Mouse (Mus musculus): ENCODE data around the gene Fbxo36. TPM values are rescaled to one million over a fixed set of nuclear protein-coding genes. Genes with fewer than 3 reads are reported as not detected.

The Fbxo36 gene
- 9.2 and 10.3 TPM in 2 replicates for polyA plus RNA-seq (2016; fragmentation: Nextera tagmentation; extraction: Ambion mirVana)

- H3K4me3 ChIP-seq: peak within 1 kb of the TSS; percentile 92
- peak within 1 kb of the TSS; percentile 98 for H3K27ac ChIP-seq (replicated peaks)
- H3K36me3 ChIP-seq: peaks cover 4% of the 10 kb centered on the region; the same call in 1 of the 2 replicates
- H3K4me2 ChIP-seq (replicated peaks): peak within 1 kb of the TSS; percentile 61
- H3K9ac ChIP-seq (replicated peaks): peak within 1 kb of the TSS; percentile 95
- H3K27me3 ChIP-seq: no peaks in the 10 kb centered on the region
- peaks cover 19% of the 10 kb centered on the region for H3K4me1 ChIP-seq
- H3K9me3 ChIP-seq: no peaks in the 10 kb centered on the region
- WGBS: under 1% methylated on average over 30 of the region's 54 CpGs
- ATAC-seq (ENCODE audit: low FRiP score, low read depth): peak; percentile 91
Observed at GRCm38 (mm10) chr1:84839309-84840017, at the start of gene Fbxo36. Gene Fbxo36, plus strand, starts transcription at chr1:84839841.

- Histone ChIP-seq H3K4me1 (no peaks in the 10 kb centered on the region), H3K27me3 (no peaks in the 10 kb centered on the region), H3K36me3 (peaks cover 51% of the 10 kb centered on the region), H3K27ac (replicated peaks) (no peak overlapping the region), H3K4me3 (no peak overlapping the region), H3K9me3 (no peaks in the 10 kb centered on the region), H3K9ac (replicated peaks) (no peak overlapping the region), H3K4me2 (replicated peaks) (no peak overlapping the region)
- no peak for ATAC-seq (ENCODE audit: low FRiP score, low read depth)
- 92% methylated on average over 2 of the region's 2 CpGs for WGBS
Observed at GRCm38 (mm10) chr1:84791393-84791792, 48.2 kb upstream of the Fbxo36 start.

GRCm38 (mm10) chr1:84795335-84795734 lies 44.3 kb upstream of the Fbxo36 start:
- Histone ChIP-seq H3K9me3 (no peaks in the 10 kb centered on the region), H3K27ac (replicated peaks) (no peak overlapping the region), H3K4me3 (no peak overlapping the region), H3K9ac (replicated peaks) (no peak overlapping the region), H3K4me1 (no peaks in the 10 kb centered on the region), H3K27me3 (no peaks in the 10 kb centered on the region), H3K4me2 (replicated peaks) (no peak overlapping the region), H3K36me3 (peaks cover 34% of the 10 kb centered on the region)
- ATAC-seq (ENCODE audit: low FRiP score, low read depth): no peak
- WGBS: 96% methylated on average over 7 of the region's 7 CpGs

- Histone ChIP-seq H3K9ac (replicated peaks) (no peak overlapping the region), H3K27ac (replicated peaks) (no peak overlapping the region), H3K36me3 (peaks cover 1% of the 10 kb centered on the region), H3K4me2 (replicated peaks) (no peak overlapping the region), H3K9me3 (no peaks in the 10 kb centered on the region), H3K27me3 (no peaks in the 10 kb centered on the region), H3K4me3 (no peak overlapping the region), H3K4me1 (no peaks in the 10 kb centered on the region)
- no peak for ATAC-seq (ENCODE audit: low FRiP score, low read depth)
Observed at GRCm38 (mm10) chr1:84799166-84799565, 40.5 kb upstream of the Fbxo36 start.

- Histone ChIP-seq H3K9me3 (no peaks in the 10 kb centered on the region), H3K27ac (replicated peaks) (no peak overlapping the region), H3K9ac (replicated peaks) (no peak overlapping the region), H3K4me2 (replicated peaks) (no peak overlapping the region), H3K36me3 (no peaks in the 10 kb centered on the region), H3K4me3 (no peak overlapping the region), H3K27me3 (no peaks in the 10 kb centered on the region), H3K4me1 (no peaks in the 10 kb centered on the region)
- 88% methylated on average over 1 of the region's 1 CpGs for WGBS
- no peak for ATAC-seq (ENCODE audit: low FRiP score, low read depth)
Observed at GRCm38 (mm10) chr1:84803788-84804187, 35.9 kb upstream of the Fbxo36 start.

- Histone ChIP-seq H3K36me3 (peaks cover 15% of the 10 kb centered on the region), H3K9me3 (no peaks in the 10 kb centered on the region), H3K4me2 (replicated peaks) (no peak overlapping the region), H3K4me3 (no peak overlapping the region), H3K9ac (replicated peaks) (no peak overlapping the region), H3K27me3 (no peaks in the 10 kb centered on the region), H3K27ac (replicated peaks) (no peak overlapping the region), H3K4me1 (no peaks in the 10 kb centered on the region)
- no peak for ATAC-seq (ENCODE audit: low FRiP score, low read depth)
- WGBS: 94% methylated on average over 1 of the region's 1 CpGs
Observed at GRCm38 (mm10) chr1:84817596-84817995, 22.0 kb upstream of the Fbxo36 start.

GRCm38 (mm10) chr1:84825091-84825490 lies 14.6 kb upstream of the Fbxo36 start:
- no peak overlapping the region for H3K27ac ChIP-seq (replicated peaks)
- ATAC-seq (ENCODE audit: low FRiP score, low read depth): no peak
- H3K4me2 ChIP-seq (replicated peaks): no peak overlapping the region
- no peaks in the 10 kb centered on the region for H3K4me1 ChIP-seq
- peaks cover 25% of the 10 kb centered on the region for H3K36me3 ChIP-seq
- no peak overlapping the region for H3K4me3 ChIP-seq
- H3K9me3 ChIP-seq: no peaks in the 10 kb centered on the region
- no peak overlapping the region for H3K9ac ChIP-seq (replicated peaks)
- H3K27me3 ChIP-seq: no peaks in the 10 kb centered on the region
- 94% methylated on average over 2 of the region's 2 CpGs for WGBS

GRCm38 (mm10) chr1:84837523-84838145 lies 2.0 kb upstream of the Fbxo36 start:
- WGBS: 10% methylated on average over 20 of the region's 20 CpGs
- ATAC-seq (ENCODE audit: low FRiP score, low read depth): no peak
- H3K27ac ChIP-seq (replicated peaks): no peak overlapping the region; the same call in 1 of the 2 replicates
- peak overlapping the region; percentile 61 for H3K4me2 ChIP-seq (replicated peaks)
- peaks cover 11% of the 10 kb centered on the region for H3K36me3 ChIP-seq
- H3K4me3 ChIP-seq: peak overlapping the region; percentile 92
- no peaks in the 10 kb centered on the region for H3K27me3 ChIP-seq
- H3K4me1 ChIP-seq: peaks cover 19% of the 10 kb centered on the region
- peak overlapping the region; percentile 95 for H3K9ac ChIP-seq (replicated peaks)
- no peaks in the 10 kb centered on the region for H3K9me3 ChIP-seq

GRCm38 (mm10) chr1:84838156-84838555 lies 1.5 kb upstream of the Fbxo36 start:
- H3K27me3 ChIP-seq: no peaks in the 10 kb centered on the region

GRCm38 (mm10) chr1:84838621-84839151 lies 955 bp upstream of the Fbxo36 start:
- Histone ChIP-seq H3K4me3 (peak overlapping the region; percentile 92), H3K9ac (replicated peaks) (peak overlapping the region; percentile 95), H3K27me3 (no peaks in the 10 kb centered on the region), H3K36me3 (peaks cover 4% of the 10 kb centered on the region; the same call in 1 of the 2 replicates), H3K9me3 (no peaks in the 10 kb centered on the region), H3K4me2 (replicated peaks) (peak overlapping the region; percentile 61), H3K27ac (replicated peaks) (peak overlapping the region; percentile 98), H3K4me1 (peaks cover 19% of the 10 kb centered on the region)
- WGBS: 1% methylated on average over 36 of the region's 44 CpGs
- ATAC-seq (ENCODE audit: low FRiP score, low read depth): peak; percentile 60

More at GRCm38 (mm10) chr1:84838156-84838555, 1.5 kb upstream of the Fbxo36 start:
- ATAC-seq (ENCODE audit: low FRiP score, low read depth): peak; percentile 1; the same call in 1 of the 2 replicates
- H3K27ac ChIP-seq (replicated peaks): peak overlapping the region; percentile 98
- WGBS: 0% methylated on average over 22 of the region's 22 CpGs
- no peaks in the 10 kb centered on the region for H3K9me3 ChIP-seq
- H3K4me2 ChIP-seq (replicated peaks): peak overlapping the region; percentile 61
- H3K36me3 ChIP-seq: peaks cover 10% of the 10 kb centered on the region
- H3K9ac ChIP-seq (replicated peaks): peak overlapping the region; percentile 95
- peaks cover 19% of the 10 kb centered on the region for H3K4me1 ChIP-seq
- H3K4me3 ChIP-seq: peak overlapping the region; percentile 92

- WGBS: under 1% methylated on average over 38 of the region's 39 CpGs
- ATAC-seq (ENCODE audit: low FRiP score, low read depth): peak; percentile 45
- peak within 1 kb of the TSS; percentile 61 for H3K4me2 ChIP-seq (replicated peaks)
- peak within 1 kb of the TSS; percentile 92 for H3K4me3 ChIP-seq
- H3K9ac ChIP-seq (replicated peaks): peak within 1 kb of the TSS; percentile 95
- H3K27me3 ChIP-seq: no peaks in the 10 kb centered on the region
- H3K27ac ChIP-seq (replicated peaks): peak within 1 kb of the TSS; percentile 98
- peaks cover 19% of the 10 kb centered on the region for H3K4me1 ChIP-seq
- H3K36me3 ChIP-seq: peaks cover 4% of the 10 kb centered on the region; the same call in 1 of the 2 replicates
- H3K9me3 ChIP-seq: no peaks in the 10 kb centered on the region
Observed at GRCm38 (mm10) chr1:84840018-84840664, 500 bp downstream of the Fbxo36 start, which contains the start of gene Trip12. Gene Trip12, minus strand, starts transcription at chr1:84840516.
